Mouse (Mus musculus): Measurements from ENCODE around the gene Upk3a. TPM values are rescaled to one million over a fixed set of nuclear protein-coding genes. Genes with fewer than 3 reads are reported as not detected.

Upk3a gene
- total and polyA plus RNA-seq, 3 experiments = not detected

- no peak overlapping the region for H3K4me3 ChIP-seq (ENCODE audit: low read depth, low read length)
- H3K4me1 ChIP-seq (ENCODE audit: insufficient read depth, low read depth, low read length) = peaks cover 19% of the 10 kb centered on the region
- ATAC-seq (ENCODE audit: extremely low read depth, insufficient number of reproducible peaks, low FRiP score, poor library complexity, severe bottlenecking) (no peak), DNase-seq (ENCODE audit: low spot score) (no peak)
- no peaks in the 10 kb centered on the region for H3K27me3 ChIP-seq (ENCODE audit: insufficient read depth, low read length)
- peaks cover 74% of the 10 kb centered on the region for H3K36me3 ChIP-seq (replicated peaks)
- no peaks in the 10 kb centered on the region for H3K9me3 ChIP-seq (replicated peaks)
- TF ChIP-seq CTCF (IDR thresholded peaks at IDR 0.05; ENCODE audit: low read depth, low read length) = no peak
- TF ChIP-seq GATA1 (IDR thresholded peaks at IDR 0.05; ENCODE audit: borderline replicate concordance, low read length) = no peak
- no peak for TF ChIP-seq TAL1 (conservative IDR thresholded peaks at IDR 0.05; ENCODE audit: low read depth, low read length)
- TF ChIP-seq GATA2 (IDR thresholded peaks at IDR 0.05; ENCODE audit: borderline replicate concordance, low read depth, low read length) = no peak
- no peak for TF ChIP-seq POLR2AphosphoS5 (IDR thresholded peaks at IDR 0.05; ENCODE audit: insufficient replicate concordance, low read depth, low read length)
Measured at GRCm38 (mm10) chr15:84981609-84982313, 35.2 kb upstream of the Upk3a start.

GRCm38 (mm10) chr15:84982888-84983287 lies 34.1 kb upstream of the Upk3a start:
- peaks cover 64% of the 10 kb centered on the region for H3K36me3 ChIP-seq (replicated peaks)
- no peaks in the 10 kb centered on the region for H3K27me3 ChIP-seq (ENCODE audit: insufficient read depth, low read length)
- no peak for TF ChIP-seq POLR2AphosphoS5 (IDR thresholded peaks at IDR 0.05; ENCODE audit: insufficient replicate concordance, low read depth, low read length)
- DNase-seq (ENCODE audit: low spot score) = no peak
- H3K4me3 ChIP-seq (ENCODE audit: low read depth, low read length) = no peak overlapping the region
- H3K9me3 ChIP-seq (replicated peaks) = no peaks in the 10 kb centered on the region
- no peak for ATAC-seq (ENCODE audit: extremely low read depth, insufficient number of reproducible peaks, low FRiP score, poor library complexity, severe bottlenecking)
- H3K4me1 ChIP-seq (ENCODE audit: insufficient read depth, low read depth, low read length) = peaks cover 26% of the 10 kb centered on the region

DNA sequence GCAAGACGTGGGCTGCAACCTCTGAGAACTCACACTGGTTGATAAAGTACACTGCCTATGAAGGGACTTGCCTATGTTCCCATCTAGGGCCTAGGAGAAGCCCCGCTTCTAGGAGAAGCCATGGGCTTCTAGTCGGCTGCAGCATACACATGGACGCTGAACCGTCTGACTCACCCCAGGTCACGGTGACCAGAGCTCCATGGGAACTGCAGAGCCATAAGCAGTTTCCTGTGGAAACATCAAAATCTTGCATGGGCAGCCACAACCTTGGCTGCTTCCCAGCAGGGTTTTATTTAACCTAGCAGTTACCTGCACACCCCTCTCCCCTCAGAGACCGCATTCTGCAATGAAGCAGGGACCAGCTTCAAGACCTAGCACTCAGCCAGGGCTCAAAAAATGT lies 33.2 kb upstream of the Upk3a start:
- no peak for TF ChIP-seq TAL1 (conservative IDR thresholded peaks at IDR 0.05; ENCODE audit: low read depth, low read length)
- no peak for TF ChIP-seq GATA2 (IDR thresholded peaks at IDR 0.05; ENCODE audit: borderline replicate concordance, low read depth, low read length)
- no peak for TF ChIP-seq CTCF (IDR thresholded peaks at IDR 0.05; ENCODE audit: low read depth, low read length)
- no peak for TF ChIP-seq POLR2AphosphoS5 (IDR thresholded peaks at IDR 0.05; ENCODE audit: insufficient replicate concordance, low read depth, low read length)
- TF ChIP-seq GATA1 (IDR thresholded peaks at IDR 0.05; ENCODE audit: borderline replicate concordance, low read length) = no peak
- ATAC-seq (ENCODE audit: extremely low read depth, insufficient number of reproducible peaks, low FRiP score, poor library complexity, severe bottlenecking) (no peak), DNase-seq (ENCODE audit: low spot score) (no peak)
- H3K36me3 ChIP-seq (replicated peaks) = peaks cover 59% of the 10 kb centered on the region
- no peak overlapping the region for H3K4me3 ChIP-seq (ENCODE audit: low read depth, low read length)
- H3K9me3 ChIP-seq (replicated peaks) = no peaks in the 10 kb centered on the region
- peaks cover 33% of the 10 kb centered on the region for H3K4me1 ChIP-seq (ENCODE audit: insufficient read depth, low read depth, low read length)
- no peaks in the 10 kb centered on the region for H3K27me3 ChIP-seq (ENCODE audit: insufficient read depth, low read length)

GRCm38 (mm10) chr15:84985516-84986160 lies 31.3 kb upstream of the Upk3a start:
- Histone ChIP-seq H3K9me3 (replicated peaks) (no peaks in the 10 kb centered on the region), H3K36me3 (replicated peaks) (peaks cover 42% of the 10 kb centered on the region), H3K4me3 (ENCODE audit: low read depth, low read length) (no peak overlapping the region), H3K4me1 (ENCODE audit: insufficient read depth, low read depth, low read length) (peaks cover 36% of the 10 kb centered on the region), H3K27me3 (ENCODE audit: insufficient read depth, low read length) (no peaks in the 10 kb centered on the region)
- ATAC-seq (ENCODE audit: extremely low read depth, insufficient number of reproducible peaks, low FRiP score, poor library complexity, severe bottlenecking) (no peak), DNase-seq (ENCODE audit: low spot score) (no peak)
- TF ChIP-seq POLR2AphosphoS5 (IDR thresholded peaks at IDR 0.05; ENCODE audit: insufficient replicate concordance, low read depth, low read length) = no peak
- TF ChIP-seq GATA2 (IDR thresholded peaks at IDR 0.05; ENCODE audit: borderline replicate concordance, low read depth, low read length) = no peak
- TF ChIP-seq CTCF (IDR thresholded peaks at IDR 0.05; ENCODE audit: low read depth, low read length) = no peak
- no peak for TF ChIP-seq GATA1 (IDR thresholded peaks at IDR 0.05; ENCODE audit: borderline replicate concordance, low read length)
- no peak for TF ChIP-seq TAL1 (conservative IDR thresholded peaks at IDR 0.05; ENCODE audit: low read depth, low read length)

- no peak for ATAC-seq (ENCODE audit: extremely low read depth, insufficient number of reproducible peaks, low FRiP score, poor library complexity, severe bottlenecking)
- DNase-seq (ENCODE audit: low spot score) = peak; percentile 53
- peaks cover 36% of the 10 kb centered on the region for H3K4me1 ChIP-seq (ENCODE audit: insufficient read depth, low read depth, low read length)
Measured at GRCm38 (mm10) chr15:84986171-84987019, 30.5 kb upstream of the Upk3a start.

More at GRCm38 (mm10) chr15:84986171-84987019, 30.5 kb upstream of the Upk3a start:
- Histone ChIP-seq H3K9me3 (replicated peaks) (no peaks in the 10 kb centered on the region), H3K4me3 (ENCODE audit: low read depth, low read length) (peak overlapping the region; percentile 91; the same call in 1 of the 2 replicates), H3K36me3 (replicated peaks) (peaks cover 42% of the 10 kb centered on the region), H3K27me3 (ENCODE audit: insufficient read depth, low read length) (no peaks in the 10 kb centered on the region)
- TF ChIP-seq POLR2AphosphoS5 (IDR thresholded peaks at IDR 0.05; ENCODE audit: insufficient replicate concordance, low read depth, low read length) (no peak), CTCF (IDR thresholded peaks at IDR 0.05; ENCODE audit: low read depth, low read length) (no peak)
